Comparison of ENCODE assay signal across 10 mouse cellular contexts in genomic region chr14:76714727-76715126, GRCm38 (mm10).
DNase-seq lines count a peak whose midpoint lies in the region; ATAC-seq and TF ChIP-seq lines count a peak whose summit lies in the region.
"Had no signal": no experiment of that assay in that cellular context is flagged by ENCODE, and none has a peak within 500 bp of the region (broad histone marks: within the 10 kb centered on the region; RNA-seq: fewer than 3 reads in every experiment).

No protein-coding gene starts in this region.

- H3K27ac ChIP-seq in kidney, adult 2 months (ENCODE audit: insufficient read depth, low read depth, low read length) = no peak overlapping the region
- no peak overlapping the region for H3K27ac ChIP-seq in hindbrain, embryonic 14.5 days
- H3K27ac ChIP-seq: embryonic facial prominence, embryonic 12.5 days; liver, embryonic 14.5 days had no signal

- peak; percentile 40 for ATAC-seq in granulocyte monocyte progenitor cell, adult 5-6 weeks (replicated peaks; ENCODE audit: poor library complexity, severe bottlenecking)
- no peak for ATAC-seq in hindbrain, embryonic 14.5 days (ENCODE audit: low FRiP score)

- no peaks in the 10 kb centered on the region for H3K9me3 ChIP-seq in hindbrain, embryonic 14.5 days (ENCODE audit: control insufficient read depth, low read length)
- H3K9me3 ChIP-seq: embryonic facial prominence, embryonic 12.5 days had no signal

- DNase-seq in adipocyte (ENCODE audit: low spot score) = peak; percentile 72
- peak; percentile 75 for DNase-seq in kidney, adult 2 months
- DNase-seq in lung, postnatal 10 days = peak; percentile 78
- DNase-seq in cerebellum, adult 9-10 months = no peak
- no peak for DNase-seq in hindbrain, embryonic 14.5 days (ENCODE audit: low spot score)
- no peak for DNase-seq in layer of hippocampus, postnatal 25 days (ENCODE audit: extremely low spot score in 1 of 2, low spot score in 1 of 2)
- no peak for DNase-seq in cerebellum, adult 18-20 months

- 20% methylated on average over 4 of the region's 4 CpGs for WGBS in kidney, adult 2 months
- 80% methylated on average over 4 of the region's 4 CpGs for WGBS in hindbrain, embryonic 14.5 days

- H3K9ac ChIP-seq in hindbrain, embryonic 14.5 days = no peak overlapping the region
- H3K9ac ChIP-seq: embryonic facial prominence, embryonic 12.5 days; liver, embryonic 14.5 days had no signal

- no peak overlapping the region for H3K4me3 ChIP-seq in kidney, adult 2 months (ENCODE audit: insufficient read depth, low read depth, low read length)
- no peak overlapping the region for H3K4me3 ChIP-seq in hindbrain, embryonic 14.5 days (replicated peaks; ENCODE audit: low read length)
- H3K4me3 ChIP-seq: embryonic facial prominence, embryonic 12.5 days had no signal

- H3K27me3 ChIP-seq in kidney, adult 2 months (replicated peaks; ENCODE audit: control insufficient read depth, insufficient read depth, low read length) = no peaks in the 10 kb centered on the region
- no peaks in the 10 kb centered on the region for H3K27me3 ChIP-seq in hindbrain, embryonic 14.5 days (ENCODE audit: control insufficient read depth, insufficient read depth, low read length)
- H3K27me3 ChIP-seq: embryonic facial prominence, embryonic 12.5 days had no signal

- peaks cover 12% of the 10 kb centered on the region for H3K4me1 ChIP-seq in kidney, adult 2 months (ENCODE audit: control insufficient read depth, insufficient read depth, low read length)
- H3K4me1 ChIP-seq in hindbrain, embryonic 14.5 days (replicated peaks; ENCODE audit: control insufficient read depth, insufficient read depth, low read length) = no peaks in the 10 kb centered on the region
- H3K4me1 ChIP-seq: embryonic facial prominence, embryonic 12.5 days had no signal

- no peak overlapping the region for H3K4me2 ChIP-seq in hindbrain, embryonic 14.5 days (replicated peaks)
- H3K4me2 ChIP-seq: embryonic facial prominence, embryonic 12.5 days had no signal

- H3K36me3 ChIP-seq in kidney, adult 2 months (ENCODE audit: control insufficient read depth, insufficient read depth, low read length) = no peaks in the 10 kb centered on the region
- no peaks in the 10 kb centered on the region for H3K36me3 ChIP-seq in hindbrain, embryonic 14.5 days (replicated peaks; ENCODE audit: control insufficient read depth, insufficient read depth)
- H3K36me3 ChIP-seq: embryonic facial prominence, embryonic 12.5 days had no signal

- TF ChIP-seq POLR2A in kidney, adult 2 months (IDR thresholded peaks at IDR 0.05; ENCODE audit: low read depth, low read length) = no peak

- TF ChIP-seq CTCF in kidney, adult 2 months (conservative IDR thresholded peaks at IDR 0.05; ENCODE audit: insufficient read depth, insufficient read length, low read depth, low read length) = no peak

Comparison
In these comparisons a context has a peak if more than half of its experiments do, and no peak if none do; other contexts are left out.
1. DNase-seq: peak in adipocyte (single experiment), kidney, adult 2 months (single experiment) and lung, postnatal 10 days (single experiment); none in cerebellum, adult 9-10 months (single experiment), hindbrain, embryonic 14.5 days (single experiment), layer of hippocampus, postnatal 25 days (0 of 2) and cerebellum, adult 18-20 months (0 of 2).